Mouse (Mus musculus) liver, embryonic 14.5 days (tissue): ENCODE measurements at regions not wholly inside any gene's neighbourhood (a gene's known extent, or its start where the extent isn't known, plus 50 kb on each side); places are given as distances from the start of the nearest gene placed in this dataset.

Experiments used
- ATAC-seq: fragments of 200-750 bp; cut with Nextera tagmentation; 2 replicates; pipeline ENCODE4 v1.8.0; 2017; ENCODE audit warnings: moderate number of reproducible peaks, mild to moderate bottlenecking, moderate library complexity; ENCODE audit not compliant: insufficient read depth
- DNase-seq, 3 experiments: peaks; one replicate each; pipeline ENCODE4 v3.0.0-alpha.2; 2012 to 2013; ENCODE audit warnings: low read depth in 3 of 3, low spot score in 3 of 3
- H3K27ac ChIP-seq: fragments of 300-500 bp; sonication (generic); 2 replicates; pipeline ENCODE4 v1.5.1; 2014; ENCODE audit warnings: moderate library complexity, mild to moderate bottlenecking, control low read depth, inconsistent platforms
- H3K27me3 ChIP-seq: fragments of 300-500 bp; sonication (generic); 2 replicates; pipeline ENCODE4 v1.6.1; 2014; ENCODE audit warnings: mild to moderate bottlenecking, low read length, moderate library complexity; ENCODE audit not compliant: control insufficient read depth, insufficient read depth
- H3K36me3 ChIP-seq: fragments of 300-500 bp; sonication (generic); replicated peaks from 2 replicates; pipeline ENCODE4 v1.6.1; 2014; ENCODE audit warnings: low read depth; ENCODE audit not compliant: control insufficient read depth, insufficient read depth
- H3K4me1 ChIP-seq, 2 experiments: fragments of 200-500 bp in 1 of 2; fragments of 300-500 bp in 1 of 2; sonication (generic) in 1 of 2; replicated peaks; 2 replicates each; pipeline ENCODE4 v1.6.1; 2012 to 2014; ENCODE audit warnings: antibody characterized with exemption in 1 of 2, inconsistent platforms in 1 of 2, low read length in 1 of 2; ENCODE audit not compliant: control insufficient read depth in 2 of 2, insufficient read depth in 2 of 2
- H3K4me2 ChIP-seq: fragments of 300-500 bp; sonication (generic); 2 replicates; pipeline ENCODE4 v1.6.1; 2014; ENCODE audit warnings: low read depth, mild to moderate bottlenecking, control low read depth, moderate library complexity
- H3K4me3 ChIP-seq, 2 experiments: fragments of 200-500 bp in 1 of 2; fragments of 300-500 bp in 1 of 2; sonication (generic) in 1 of 2; 2 replicates each; pipeline ENCODE4 v1.5.1; 2012 to 2014; ENCODE audit warnings: low read depth in 2 of 2, low read length in 2 of 2, mild to moderate bottlenecking in 2 of 2, control low read depth in 1 of 2, inconsistent platforms in 1 of 2, moderate library complexity in 1 of 2; ENCODE audit not compliant: insufficient read depth in 1 of 2
- H3K9ac ChIP-seq: fragments of 300-500 bp; sonication (generic); replicated peaks from 2 replicates; pipeline ENCODE4 v1.6.1; 2014; ENCODE audit warnings: mild to moderate bottlenecking, control low read depth, moderate library complexity
- H3K9me3 ChIP-seq: fragments of 300-500 bp; sonication (generic); 2 replicates; pipeline ENCODE4 v1.6.1; 2016; ENCODE audit warnings: low read length, mixed read lengths; ENCODE audit not compliant: control insufficient read depth
- CTCF ChIP-seq: IDR thresholded peaks from 2 replicates; pipeline ENCODE4 v1.5.1; 2016; ENCODE audit warnings: antibody characterized with exemption, low read depth, control low read depth
- EP300 ChIP-seq: IDR thresholded peaks from 2 replicates; pipeline ENCODE4 v1.6.1; 2016; ENCODE audit warnings: antibody characterized with exemption, low read depth
- WGBS: fragments of 180-500 bp; shearing (Covaris S2); extraction: QIAGEN DNeasy Blood & Tissue Kit; methylation state at CpG from one replicate; pipeline ENCODE4 v1.1.7; 2014; ENCODE audit not compliant: insufficient replicate concordance; 5-methylcytosine and 5-hydroxymethylcytosine counted together

DNA sequence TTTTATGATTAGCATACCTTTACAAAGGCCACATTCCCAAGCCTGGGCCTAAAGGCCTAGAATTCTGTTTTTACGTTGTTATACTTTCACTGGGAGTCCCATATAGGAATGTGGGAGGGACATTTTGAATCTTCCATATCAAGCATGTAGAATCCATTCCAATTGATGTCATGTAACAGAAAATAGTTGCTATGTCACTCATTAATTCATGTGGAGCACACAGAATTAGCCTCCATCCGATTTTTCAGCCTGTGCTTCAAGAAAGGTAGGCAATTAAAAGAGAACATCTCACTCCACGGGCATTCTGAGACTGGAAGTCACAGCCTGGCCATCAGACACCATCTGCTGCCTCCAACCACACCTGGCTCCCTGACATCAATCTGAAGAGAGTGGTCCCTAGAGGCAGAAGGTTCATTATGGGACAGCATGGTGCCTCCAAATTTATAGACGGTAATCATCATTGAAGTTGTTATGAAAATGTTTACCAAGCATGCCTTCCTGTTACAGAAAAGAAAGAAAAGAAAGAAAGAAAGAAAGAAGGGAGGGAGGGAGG is 436.9 kb upstream of the Sphkap start:
- no peaks in the 10 kb centered on the region for H3K9me3 ChIP-seq
- no peak overlapping the region for H3K4me3 ChIP-seq
- H3K27ac ChIP-seq, result no peak overlapping the region
- ATAC-seq (no peak), DNase-seq (no peak)
- no peak for TF ChIP-seq EP300
- no peak for TF ChIP-seq CTCF
- no peaks in the 10 kb centered on the region for H3K36me3 ChIP-seq
- H3K4me1 ChIP-seq, result no peaks in the 10 kb centered on the region
- WGBS, result 49% methylated on average over 4 of the region's 4 CpGs
- H3K9ac ChIP-seq, result no peak overlapping the region
- H3K4me2 ChIP-seq, result no peak overlapping the region
- no peaks in the 10 kb centered on the region for H3K27me3 ChIP-seq

DNA sequence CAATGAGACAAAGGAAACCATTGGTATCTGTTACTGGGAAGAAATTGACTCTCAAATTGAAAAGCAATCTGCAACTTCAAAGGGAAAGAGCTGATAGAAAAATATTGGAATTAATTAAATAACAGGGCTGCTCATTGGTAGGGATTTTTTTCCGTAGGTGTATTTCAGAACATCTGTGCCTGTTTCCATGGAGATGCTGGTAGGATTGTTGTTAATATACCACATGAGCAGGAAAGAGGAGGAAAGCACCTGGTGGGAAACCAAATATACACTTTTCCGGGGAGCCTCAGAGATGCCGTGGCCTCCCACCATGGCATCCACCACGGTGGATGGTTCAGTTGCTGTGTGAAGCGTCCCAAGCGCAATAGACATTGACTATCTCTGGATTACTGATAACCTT is 428.0 kb upstream of the Sphkap start:
- no peak overlapping the region for H3K27ac ChIP-seq
- no peak overlapping the region for H3K4me2 ChIP-seq
- no peaks in the 10 kb centered on the region for H3K36me3 ChIP-seq
- no peaks in the 10 kb centered on the region for H3K4me1 ChIP-seq
- WGBS, result 81% methylated on average over 6 of the region's 6 CpGs
- H3K9me3 ChIP-seq, result no peaks in the 10 kb centered on the region
- H3K9ac ChIP-seq, result no peak overlapping the region
- no peak for DNase-seq
- H3K4me3 ChIP-seq, result no peak overlapping the region
- TF ChIP-seq CTCF, result no peak
- TF ChIP-seq EP300, result no peak
- no peaks in the 10 kb centered on the region for H3K27me3 ChIP-seq
- ATAC-seq, result no peak

DNA sequence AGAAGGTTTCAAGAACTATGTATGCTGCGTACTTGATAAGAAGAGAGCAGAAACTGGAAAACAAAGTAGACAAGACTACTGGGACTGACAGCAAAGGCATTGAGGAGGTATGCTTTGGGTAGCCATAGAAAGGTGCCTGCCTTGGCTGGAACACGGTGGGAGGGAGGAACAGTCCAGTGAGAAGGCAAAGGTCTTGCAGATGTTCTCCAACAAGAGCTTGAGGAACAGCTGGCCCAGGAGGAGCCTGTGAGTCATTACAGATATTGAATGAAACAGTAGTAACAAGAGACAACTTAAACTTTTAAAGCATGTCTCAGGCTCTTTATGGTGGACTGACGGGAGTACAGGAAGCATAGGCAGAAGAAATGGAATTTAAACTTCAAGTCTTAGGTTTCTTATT is 424.9 kb upstream of the Sphkap start:
- ATAC-seq (no peak), DNase-seq (no peak)
- Histone ChIP-seq H3K4me2 (no peak overlapping the region), H3K27ac (no peak overlapping the region), H3K9ac (no peak overlapping the region), H3K9me3 (no peaks in the 10 kb centered on the region), H3K4me1 (no peaks in the 10 kb centered on the region), H3K4me3 (no peak overlapping the region), H3K36me3 (no peaks in the 10 kb centered on the region), H3K27me3 (no peaks in the 10 kb centered on the region)
- WGBS, result 63% methylated on average over 3 of the region's 3 CpGs
- no peak for TF ChIP-seq CTCF
- TF ChIP-seq EP300, result no peak

DNA sequence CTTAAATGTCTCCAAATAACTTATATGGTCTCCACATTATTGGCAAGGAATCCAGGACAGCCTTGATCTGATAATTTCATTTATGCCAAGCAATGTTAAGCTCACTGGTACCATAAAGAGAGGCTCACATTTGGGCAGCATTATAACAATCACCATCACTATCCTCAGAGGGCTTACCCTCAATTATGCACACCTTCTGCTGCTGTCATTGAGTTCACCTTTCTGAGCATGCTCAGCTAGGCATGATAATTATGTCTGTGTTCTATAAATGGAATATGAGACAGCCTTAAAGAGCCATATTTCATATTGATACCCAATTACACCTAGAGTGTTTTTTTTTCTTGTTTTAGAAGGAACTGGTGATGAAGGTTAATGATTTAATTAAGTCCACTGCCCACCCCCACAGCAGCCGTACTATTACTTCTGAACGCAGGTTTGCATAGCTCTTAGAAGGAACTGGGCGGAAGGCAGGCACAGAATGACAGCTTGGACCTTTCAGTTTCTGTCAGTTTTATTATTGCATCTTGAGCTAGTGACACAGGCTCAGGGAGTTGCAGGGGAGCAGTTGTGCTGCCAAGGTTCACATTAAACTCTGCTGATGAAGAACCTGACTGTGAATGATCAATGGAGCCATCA is 424.0 kb upstream of the Sphkap start:
- no peak overlapping the region for H3K9ac ChIP-seq
- no peak for TF ChIP-seq EP300
- no peak for TF ChIP-seq CTCF
- H3K4me2 ChIP-seq, result no peak overlapping the region
- H3K4me3 ChIP-seq, result no peak overlapping the region
- no peak for DNase-seq
- no peaks in the 10 kb centered on the region for H3K27me3 ChIP-seq
- H3K27ac ChIP-seq, result no peak overlapping the region
- no peak for ATAC-seq
- no peaks in the 10 kb centered on the region for H3K36me3 ChIP-seq
- no peaks in the 10 kb centered on the region for H3K4me1 ChIP-seq
- 81% methylated on average over 3 of the region's 3 CpGs for WGBS
- H3K9me3 ChIP-seq, result no peaks in the 10 kb centered on the region

DNA sequence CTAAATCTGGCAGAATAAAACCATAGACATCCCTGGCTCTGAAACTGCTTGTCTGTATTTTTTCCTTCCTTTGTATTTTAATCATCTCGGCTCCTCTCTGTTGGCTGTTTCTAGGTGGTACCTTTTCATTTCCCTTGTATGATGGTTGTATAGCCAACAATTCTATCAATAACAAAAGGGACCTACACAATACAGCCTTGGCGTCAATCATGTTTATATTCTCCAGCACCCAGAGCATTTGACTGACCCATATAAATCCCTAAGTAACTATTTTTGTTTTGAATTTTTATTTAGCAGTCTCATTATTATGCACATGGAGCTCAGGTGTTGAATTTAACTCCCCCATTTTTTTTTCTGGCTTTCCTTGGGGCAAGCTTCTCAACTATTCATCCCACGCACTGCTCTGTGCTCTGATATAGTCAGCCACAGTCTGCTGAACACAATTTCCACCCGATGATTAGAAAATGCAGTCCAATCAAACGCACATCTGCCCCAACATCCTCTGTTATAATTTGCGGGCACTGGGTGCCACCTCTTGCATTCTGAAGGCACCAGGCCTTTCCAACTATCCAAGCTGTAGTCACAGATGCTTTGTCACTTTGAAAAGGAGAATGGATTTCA is 422.1 kb upstream of the Sphkap start:
- Histone ChIP-seq H3K4me1 (no peaks in the 10 kb centered on the region), H3K27me3 (no peaks in the 10 kb centered on the region), H3K9me3 (no peaks in the 10 kb centered on the region), H3K4me2 (no peak overlapping the region), H3K4me3 (no peak overlapping the region), H3K27ac (no peak overlapping the region), H3K36me3 (no peaks in the 10 kb centered on the region), H3K9ac (no peak overlapping the region)
- WGBS, result 64% methylated on average over 6 of the region's 6 CpGs
- no peak for TF ChIP-seq CTCF
- TF ChIP-seq EP300, result no peak
- DNase-seq, result no peak
- ATAC-seq, result no peak
